Mouse (Mus musculus) layer of hippocampus, adult 8-10 months (tissue): ENCODE measurements around the gene Rfesd. TPM values are rescaled to one million over a fixed set of nuclear protein-coding genes. Genes with fewer than 3 reads are reported as not detected.

Experiments used
- DNase-seq, 2 experiments: peaks; one replicate each; pipeline ENCODE4 v3.0.0; 2022; ENCODE audit warnings: low spot score in 2 of 2
- total RNA-seq, 4 experiments: library from RNA; stranded (reverse); gene quantifications; 2 replicates each; pipeline ENCODE4 v1.2.4; 2022

Rfesd gene
- total RNA-seq, 4 experiments from 2014 or later, result 16.3 to 21.6 (median 17.2) TPM

- DNase-seq, result no peak
These were observed 36.6 kb downstream of the Rfesd start for GRCm38 (mm10) chr13:75981901-75982300.

GRCm38 (mm10) chr13:75976649-75977048 lies 41.9 kb downstream of the Rfesd start:
- no peak for DNase-seq

GRCm38 (mm10) chr13:75976218-75976617 lies 42.3 kb downstream of the Rfesd start:
- no peak for DNase-seq

DNA sequence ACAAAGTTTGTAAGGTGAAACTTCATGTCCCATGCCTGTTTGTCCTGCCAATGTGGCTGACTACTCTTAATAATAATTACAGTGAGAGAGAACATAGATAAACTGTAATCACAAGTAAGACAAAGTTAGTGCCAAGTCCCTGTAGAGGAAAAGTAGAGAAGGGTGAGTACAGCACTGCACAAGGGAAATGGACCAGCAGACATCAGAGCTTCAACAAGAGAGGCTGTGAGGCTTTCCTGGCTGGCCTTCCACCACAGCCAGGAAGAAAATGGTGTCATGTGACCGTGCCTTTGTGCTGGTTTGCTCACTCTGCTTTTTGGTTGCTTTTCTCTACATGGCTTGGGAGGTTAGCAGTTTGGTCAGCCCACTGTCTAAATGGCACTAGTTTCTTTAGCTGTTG lies 42.9 kb downstream of the Rfesd start:
- no peak for DNase-seq

DNA sequence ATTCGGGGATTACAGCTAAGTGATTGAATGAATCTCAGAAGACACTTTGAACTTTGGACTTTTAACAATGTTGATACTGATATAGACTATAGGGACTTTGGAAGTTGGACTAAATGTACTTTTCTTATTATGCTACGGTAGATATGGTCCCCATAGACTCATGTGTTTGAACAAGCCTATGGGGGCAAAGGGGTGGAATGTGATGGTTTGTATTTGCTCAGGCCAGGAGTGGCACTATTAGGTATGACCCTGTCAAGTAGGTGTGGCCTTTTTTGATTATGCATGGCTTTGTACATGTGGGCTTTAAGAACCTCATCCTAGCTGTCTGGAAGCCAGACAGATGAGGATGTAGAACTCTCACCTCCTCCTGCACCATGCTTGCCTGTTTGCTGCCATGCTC lies 44.0 kb downstream of the Rfesd start:
- no peak for DNase-seq

GRCm38 (mm10) chr13:75966850-75967249 lies 51.7 kb downstream of the Rfesd start, which contains the start of gene Spata9:
Gene Spata9 (plus strand): TSS chr13:75967150.
- no peak for DNase-seq

- no peak for DNase-seq
These were observed 63.0 kb downstream of the Rfesd start for GRCm38 (mm10) chr13:75955357-75955992.

Other genes with a start within 250 kb of the Rfesd start
- 10 to 100 TPM; 46.3 to 54.2 (median 48.7) TPM for gene Glrx, start 178.9 kb downstream of the Rfesd start, total RNA-seq
- 10 to 100 TPM; 16.1 to 18.6 (median 17.1) TPM for gene Rhobtb3, start 74.8 kb downstream of the Rfesd start, total RNA-seq
- not detected for gene Spata9, start 51.6 kb downstream of the Rfesd start, total RNA-seq
- 1 to 10 TPM; 2.2 to 2.9 (median 2.6) TPM for gene Gpr150, start 38.3 kb upstream of the Rfesd start, total RNA-seq
- gene Arsk, start 79.9 kb upstream of the Rfesd start, total RNA-seq, result 10 to 100 TPM in 3 of 4 experiments, 1 to 10 TPM in 1; 7.7 to 11.5 (median 10.8) TPM
- gene Ttc37, start 80.0 kb upstream of the Rfesd start, total RNA-seq, result 10 to 100 TPM; 17.4 to 26.8 (median 21.7) TPM